Comparison of ENCODE assay signal across 16 mouse cellular contexts in the genomic region with DNA sequence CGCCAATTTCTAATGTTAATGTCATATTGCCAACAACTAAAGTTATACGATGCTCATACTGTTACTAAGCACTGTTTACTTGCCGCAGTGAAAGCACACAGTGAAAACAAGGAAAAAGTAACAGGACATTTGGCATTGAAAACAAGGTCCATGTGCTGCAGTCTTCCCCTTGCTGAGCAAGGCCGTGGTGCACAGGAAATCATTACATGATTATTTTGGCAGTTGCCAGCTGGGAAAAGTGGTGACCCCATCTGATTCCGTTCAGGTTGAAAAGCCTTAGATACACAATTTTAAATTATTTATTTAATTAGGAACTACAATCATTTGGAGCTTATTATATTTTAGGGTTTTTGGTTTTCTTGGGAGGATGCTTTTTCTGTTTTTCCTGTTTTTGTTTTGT.
DNase-seq lines count a peak whose midpoint lies in the region.
"Had no signal": no experiment of that assay in that cellular context is flagged by ENCODE, and none has a peak within 500 bp of the region (broad histone marks: within the 10 kb centered on the region; RNA-seq: fewer than 3 reads in every experiment).

No protein-coding gene starts in this region.

- intact Hi-C loops in heart, postnatal 14 days (cut with DNase I), result loop anchor here (2.0 kb wide), 1 partner anchor 39 kb away; no protein-coding TSS in a partner anchor

- peak; percentile 36 to 46 for DNase-seq in cerebellum, postnatal 10 days
- no peak for DNase-seq in cerebellum, adult 9-10 months
- peak; percentile 23 to 52 for DNase-seq in cerebellum, postnatal 14 days
- DNase-seq in cerebellum, adult 9-11 months, result no peak
- DNase-seq in heart, adult 11 months, result peak; percentile 69
- no peak for DNase-seq in heart, postnatal 14 days
- DNase-seq: adrenal gland, adult 2 months; adrenal gland, adult 8-10 months; adrenal gland, postnatal 10 days; adrenal gland, postnatal 14 days; adrenal gland, postnatal 25 days; adrenal gland, postnatal 36 days; B cell, adult 2 months; cerebellum, adult 11 months; cerebellum, adult 11-12 months; cerebellum, adult 18-20 months had no signal

Comparison
In these comparisons a context has a peak if more than half of its experiments do, and no peak if none do; other contexts are left out.
1. DNase-seq: peak in cerebellum, postnatal 10 days (2 of 2), cerebellum, postnatal 14 days (2 of 2) and heart, adult 11 months (single experiment); none in cerebellum, adult 9-10 months (single experiment), cerebellum, adult 9-11 months (single experiment) and heart, postnatal 14 days (0 of 2).